Mouse (Mus musculus): ENCODE results near the gene Dhx38.

DNA sequence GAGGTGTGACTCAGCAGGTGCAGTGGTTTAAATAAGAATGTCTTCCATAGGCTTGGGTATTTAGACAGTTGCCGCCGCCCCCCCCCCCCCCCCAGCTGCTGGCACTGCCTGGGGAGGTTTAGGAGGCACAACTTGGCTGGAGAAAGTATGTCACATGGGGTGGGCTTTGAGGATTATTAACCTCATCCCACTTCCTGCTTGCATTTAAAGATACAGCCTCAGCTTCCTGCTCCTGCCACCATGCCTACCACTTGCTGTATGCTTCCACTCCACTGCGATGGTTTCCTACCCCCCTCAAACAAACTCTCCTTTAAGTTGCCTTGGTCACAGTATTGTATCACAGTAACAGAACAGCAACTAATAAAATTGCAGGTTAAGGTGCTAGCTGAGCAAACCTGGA, 21.6 kb downstream of the Dhx38 start:
- no peak for TF ChIP-seq GATA1 (IDR thresholded peaks at IDR 0.05; ENCODE audit: low read length)
- TF ChIP-seq TAL1 (IDR thresholded peaks at IDR 0.05; ENCODE audit: low read length), result no peak

All from erythroblast, embryonic 14.5 days (primary cell).